Mouse (Mus musculus): ENCODE results near the gene Gatad2a.
A peak's percentile ranks its signal among the peaks of the same experiment; 100 is the strongest.

The Gatad2a gene

GRCm38 (mm10) chr8:69900895-69901451 lies 95.2 kb downstream of the Gatad2a start:
- DNase-seq (ENCODE audit: low spot score in 2 of 2) = no peak

GRCm38 (mm10) chr8:69899876-69900275 lies 96.3 kb downstream of the Gatad2a start:
- no peak for DNase-seq (ENCODE audit: low spot score in 2 of 2)

DNA sequence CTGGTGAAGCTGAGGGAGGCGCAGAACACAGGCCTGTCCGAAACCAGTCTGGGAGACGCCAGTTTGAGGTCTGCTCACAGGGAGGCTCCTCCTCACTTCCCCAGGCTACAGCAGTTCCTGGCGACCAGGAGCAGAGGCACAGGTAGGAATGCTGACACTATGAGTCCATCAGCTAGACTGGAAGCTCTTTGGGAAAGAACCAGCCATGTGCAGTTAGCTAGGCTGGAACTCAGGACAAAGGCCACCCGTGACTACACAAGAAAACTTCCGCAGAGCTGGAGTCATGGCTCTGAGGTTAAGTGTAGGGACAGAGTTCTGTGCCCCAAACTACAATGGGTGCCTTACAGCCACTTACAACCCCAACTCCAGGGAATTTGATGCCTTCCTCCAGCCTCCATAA lies 98.3 kb downstream of the Gatad2a start:
- DNase-seq (ENCODE audit: low spot score in 2 of 2) = no peak

GRCm38 (mm10) chr8:69895772-69896451 lies 100.3 kb downstream of the Gatad2a start:
- DNase-seq (ENCODE audit: low spot score in 2 of 2) = no peak

DNA sequence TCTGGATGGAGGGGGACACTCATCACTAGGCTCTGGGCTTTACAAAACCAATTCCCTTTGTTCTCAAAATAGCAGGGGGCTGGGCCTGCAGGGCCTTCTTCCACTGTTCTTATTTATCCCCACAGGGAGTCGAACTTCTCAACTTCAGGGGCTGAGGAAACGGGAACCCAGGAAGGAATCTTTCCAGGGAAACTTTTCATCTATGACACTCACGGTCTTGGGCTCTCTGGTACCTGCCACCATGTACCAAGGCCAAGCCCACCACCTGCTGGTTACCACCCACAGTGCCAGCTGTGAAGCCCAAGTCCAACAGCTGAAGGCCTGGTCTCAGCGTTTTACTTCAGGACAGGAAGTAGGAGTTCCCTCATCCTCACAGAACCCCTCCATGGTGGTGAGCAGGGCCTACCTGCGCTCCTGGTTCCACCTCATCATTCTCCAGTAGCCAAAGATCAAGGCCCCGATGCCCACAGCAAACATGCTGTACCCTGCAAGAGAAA lies 101.3 kb downstream of the Gatad2a start:
- DNase-seq (ENCODE audit: low spot score in 2 of 2) = no peak

DNA sequence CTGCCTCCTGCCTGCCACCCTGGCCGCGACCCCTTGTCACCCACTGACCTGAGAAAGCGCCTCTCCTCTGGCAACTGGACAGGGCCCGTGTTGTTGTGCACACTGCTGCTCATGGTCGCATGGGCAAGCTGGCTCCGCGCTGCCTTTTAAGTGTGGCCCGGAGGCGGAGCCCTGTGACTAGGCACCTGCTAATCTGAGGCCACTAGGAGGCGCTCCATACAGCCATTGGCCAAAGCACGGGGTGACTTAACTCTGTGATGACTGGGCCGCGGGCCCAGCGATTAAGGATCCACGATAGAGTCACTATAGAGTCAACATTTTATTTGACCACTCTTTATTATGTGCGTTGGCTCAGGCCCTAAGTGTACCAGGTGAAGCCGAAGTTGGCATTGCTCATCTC lies 102.3 kb downstream of the Gatad2a start:
- peak in 1 of 2 experiments; percentile 68 for DNase-seq (ENCODE audit: low spot score in 2 of 2)

DNA sequence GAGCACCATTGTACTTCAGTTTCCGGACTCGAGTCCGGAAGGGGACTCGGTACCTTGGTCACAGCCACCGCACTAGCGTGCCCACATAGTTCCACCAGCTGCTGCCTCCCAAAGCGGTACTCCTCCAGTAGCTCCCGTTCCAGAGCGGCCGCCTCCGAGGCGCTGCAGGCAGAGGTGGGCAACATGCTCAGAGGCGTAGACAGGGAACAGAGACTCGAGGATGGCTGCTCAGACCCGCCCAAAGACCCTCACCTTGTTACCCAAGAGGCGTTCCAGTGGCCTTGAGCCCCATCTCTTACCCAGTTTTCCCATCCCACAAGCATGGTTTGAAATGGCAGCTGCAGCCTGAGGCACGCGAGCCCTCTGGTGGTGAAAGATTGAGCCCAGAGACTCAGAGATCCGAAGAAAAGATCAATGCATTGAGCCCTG lies 105.4 kb downstream of the Gatad2a start:
- peak in 1 of 2 experiments; percentile 75 for DNase-seq (ENCODE audit: low spot score in 2 of 2)

DNA sequence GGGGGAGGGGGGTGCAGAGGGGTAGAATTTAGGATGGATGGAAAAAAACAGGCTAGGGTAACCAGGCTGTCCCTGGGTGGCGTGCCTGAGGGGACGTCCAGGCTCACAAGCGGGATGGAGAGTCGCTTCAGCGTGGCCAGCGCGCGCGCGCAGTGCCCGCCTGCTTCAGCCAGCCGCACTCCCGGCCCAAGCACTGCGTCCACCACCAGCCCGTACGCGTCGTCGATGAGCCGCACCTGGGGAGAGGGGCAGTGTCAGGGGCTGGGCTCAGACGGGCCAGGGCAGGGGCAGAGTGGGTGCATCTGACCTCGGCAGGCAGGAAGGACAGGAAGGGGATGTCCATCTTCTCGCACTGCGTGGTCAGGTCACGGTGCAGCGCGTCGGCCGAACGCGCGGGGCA lies 107.3 kb downstream of the Gatad2a start:
- DNase-seq (ENCODE audit: low spot score in 2 of 2) = no peak

DNA sequence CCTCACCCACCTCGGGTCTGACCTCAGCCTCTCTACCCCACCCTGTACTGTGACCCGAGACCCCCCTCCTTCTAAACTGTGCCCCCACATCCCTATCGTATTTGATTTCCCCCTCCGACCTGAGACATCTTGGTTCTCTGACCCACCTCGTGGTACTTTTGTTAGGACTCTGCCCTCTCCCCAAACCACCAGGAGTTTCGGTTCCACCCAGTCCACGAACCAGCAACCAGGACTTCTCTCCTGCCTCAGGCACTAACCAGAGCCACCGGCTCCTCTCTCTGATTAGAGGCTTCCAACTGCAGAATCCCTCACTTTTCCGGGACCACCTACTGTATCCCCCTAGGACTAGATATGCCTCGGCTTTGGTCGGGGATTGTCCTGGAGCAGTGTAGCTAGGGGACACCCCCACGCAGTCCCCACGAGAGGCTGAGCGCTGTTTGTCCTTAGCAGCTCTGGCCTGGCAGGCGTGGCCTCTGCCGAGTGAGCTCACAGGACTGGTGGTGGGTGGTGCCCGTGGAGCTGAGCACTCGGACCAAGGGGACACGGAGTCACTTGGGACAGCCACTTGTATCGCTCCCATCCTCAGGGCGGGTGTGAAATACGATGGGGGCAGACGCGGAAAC lies 107.8 kb downstream of the Gatad2a start:
- DNase-seq (ENCODE audit: low spot score in 2 of 2) = no peak

DNA sequence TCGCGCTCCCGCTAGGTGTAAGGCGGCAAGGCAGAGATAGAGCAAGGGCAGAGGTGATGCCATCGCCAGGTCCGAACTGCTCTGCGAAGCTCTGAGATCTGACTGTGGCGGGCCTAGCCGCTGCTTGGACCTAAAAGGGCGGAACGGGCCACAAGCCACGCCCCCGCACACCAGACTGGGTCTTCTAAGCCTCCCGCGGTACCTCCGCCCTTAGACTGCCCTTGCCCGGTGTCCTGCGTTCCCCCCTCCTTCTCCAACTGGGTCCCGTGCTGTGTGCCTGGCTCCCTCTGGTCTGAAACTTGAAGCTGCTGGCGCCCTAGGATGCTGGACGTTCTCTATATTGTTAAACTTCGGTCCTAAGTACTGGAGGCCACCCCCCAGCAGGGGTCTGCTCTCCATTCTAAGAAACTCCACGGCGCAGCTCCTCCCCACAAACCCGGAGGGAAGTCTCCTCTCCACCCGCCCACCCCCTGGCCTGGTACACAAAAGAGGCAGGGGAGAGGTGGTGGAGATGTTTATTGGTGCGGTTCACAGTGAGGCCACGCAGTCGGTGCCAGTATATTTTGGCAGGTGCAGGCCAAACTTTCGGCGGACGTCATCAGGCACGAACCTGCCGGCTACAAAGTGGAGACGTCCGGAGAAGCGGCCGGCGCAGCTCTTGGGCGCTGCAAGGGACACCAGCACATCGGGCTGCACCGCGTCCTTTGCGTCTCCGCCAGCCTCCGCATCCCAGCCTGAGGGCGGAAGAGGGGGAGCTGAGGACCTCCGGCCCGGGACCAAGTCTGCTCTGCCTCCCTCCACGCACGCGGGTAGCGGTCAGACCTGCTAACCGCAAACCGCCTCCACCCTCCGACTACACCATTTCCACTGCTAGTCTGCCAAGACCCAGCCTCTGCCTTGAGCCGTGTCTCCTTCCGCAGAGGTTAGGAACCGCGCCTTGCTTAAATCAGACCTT lies 108.6 kb downstream of the Gatad2a start, which contains the start of gene Cilp2:
TSS of gene Cilp2 (minus strand) at position 399 of the 955 bp plus-strand sequence.
- DNase-seq (ENCODE audit: low spot score in 2 of 2) = no peak

- DNase-seq (ENCODE audit: low spot score in 2 of 2) = no peak
Observed at GRCm38 (mm10) chr8:69884141-69884540, 112.0 kb downstream of the Gatad2a start.

GRCm38 (mm10) chr8:69882833-69883600 lies 113.2 kb downstream of the Gatad2a start:
- peak in 1 of 2 experiments; percentile 31 for DNase-seq (ENCODE audit: low spot score in 2 of 2)

DNA sequence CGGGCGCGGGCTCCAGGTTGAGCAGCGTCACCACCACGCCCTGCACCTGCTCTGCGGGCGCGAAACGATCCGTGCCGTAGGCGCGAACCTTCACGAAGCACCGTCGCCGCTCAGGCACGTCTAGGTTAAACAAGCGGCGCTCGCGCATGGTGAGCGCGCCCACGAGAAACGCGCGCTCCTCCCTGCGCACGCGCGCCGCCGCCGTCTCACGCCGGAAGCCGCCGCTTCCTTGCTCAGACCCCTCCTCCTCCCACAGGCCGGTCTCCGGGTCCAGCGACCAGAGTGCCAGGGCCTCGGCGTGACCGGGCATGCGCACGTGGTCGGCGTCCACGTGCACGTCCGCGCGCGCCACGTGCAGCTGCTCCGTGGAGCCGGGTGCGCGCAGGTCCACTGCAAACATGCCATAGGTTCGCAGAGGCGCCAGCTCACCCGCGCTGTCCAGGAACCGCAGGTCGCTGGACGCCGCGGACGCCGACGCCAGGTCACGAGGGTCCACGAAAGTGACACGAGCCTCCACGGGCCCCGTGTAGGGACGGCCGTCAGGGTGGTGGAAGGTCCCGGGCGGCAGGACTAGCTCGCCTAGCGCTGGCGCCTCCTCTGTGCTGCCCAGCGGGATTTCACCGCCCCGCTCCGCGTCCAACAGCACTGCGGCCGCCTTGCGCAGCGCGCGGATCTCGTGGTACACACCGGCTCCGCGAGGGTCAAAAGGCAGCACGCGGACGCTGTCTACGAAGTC lies 114.0 kb downstream of the Gatad2a start:
- DNase-seq (ENCODE audit: low spot score in 2 of 2) = peak; percentile 85 to 87

DNA sequence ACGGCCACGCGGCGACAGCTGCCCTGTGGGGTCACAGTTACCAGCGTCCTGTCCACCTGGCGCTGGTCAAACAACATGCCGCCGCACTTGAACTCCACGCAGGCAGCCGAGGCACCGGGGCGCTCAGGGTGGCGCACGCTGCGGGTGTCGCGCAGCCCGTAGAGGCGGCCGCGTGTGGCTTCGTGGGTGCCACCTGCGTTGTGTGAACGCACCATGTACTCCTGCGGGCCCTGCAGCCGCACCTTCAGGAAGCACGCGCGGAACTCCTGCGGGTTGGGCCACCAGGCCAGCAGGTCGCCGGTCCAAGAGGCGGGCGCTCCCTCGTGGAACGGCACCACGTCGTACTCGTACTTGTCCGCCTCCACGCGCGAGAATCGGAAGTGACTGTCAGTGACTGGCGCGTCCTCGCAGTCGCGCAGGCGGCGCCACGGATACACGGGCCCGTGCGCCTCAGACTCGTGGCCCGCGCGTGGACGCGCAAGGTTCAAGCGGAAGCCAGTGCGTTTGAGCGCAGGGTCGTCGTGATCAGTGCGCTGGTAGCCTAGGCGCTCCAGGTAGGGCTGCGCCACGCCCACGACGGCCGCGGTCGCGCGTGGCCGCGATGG lies 114.8 kb downstream of the Gatad2a start:
- DNase-seq (ENCODE audit: low spot score in 2 of 2) = peak in 1 of 2 experiments; percentile 53

DNA sequence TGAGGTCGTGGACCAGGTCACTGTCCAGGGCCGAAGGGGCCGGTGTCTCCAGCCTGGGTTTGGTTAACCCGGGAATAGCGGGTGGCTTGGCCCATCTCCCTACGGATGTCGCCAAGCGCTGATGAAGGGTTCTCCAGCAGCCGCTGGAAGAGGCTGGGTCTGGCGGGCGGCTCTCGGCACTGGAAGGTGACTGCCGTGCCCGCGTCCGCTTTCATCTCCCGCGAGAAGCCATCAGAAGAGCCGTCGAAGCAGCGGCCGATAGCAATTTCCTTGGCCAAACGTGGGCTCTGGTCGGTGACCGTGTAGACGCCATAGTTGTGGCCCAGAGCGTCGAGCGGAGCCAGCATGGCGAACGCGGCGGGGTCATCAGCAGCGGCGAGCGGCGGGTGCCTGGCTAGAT lies 115.3 kb downstream of the Gatad2a start:
- DNase-seq (ENCODE audit: low spot score in 2 of 2) = peak in 1 of 2 experiments; percentile 27

GRCm38 (mm10) chr8:69879678-69880077 lies 116.5 kb downstream of the Gatad2a start:
- DNase-seq (ENCODE audit: low spot score in 2 of 2) = no peak

DNA sequence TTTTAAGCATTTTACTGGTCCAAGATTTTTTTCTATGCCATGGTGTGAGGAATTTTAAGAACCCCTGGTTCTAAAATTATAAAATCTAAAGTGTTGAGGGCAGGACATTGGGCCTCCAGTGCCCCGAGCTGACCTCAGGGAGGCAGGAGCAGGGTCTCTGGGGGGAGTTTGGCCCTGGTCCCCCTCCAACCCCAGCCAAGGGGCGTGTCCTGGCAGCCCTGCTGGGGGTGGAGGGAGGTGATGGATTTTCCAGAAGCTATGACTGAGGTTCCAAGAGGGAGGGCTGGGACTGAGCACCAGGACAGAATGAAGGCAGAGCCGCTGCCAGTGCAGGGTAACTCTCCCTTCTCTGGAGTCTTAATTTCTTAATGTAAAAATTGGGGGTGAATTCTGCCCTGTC lies 118.2 kb downstream of the Gatad2a start:
- no peak for DNase-seq (ENCODE audit: low spot score in 2 of 2)

DNA sequence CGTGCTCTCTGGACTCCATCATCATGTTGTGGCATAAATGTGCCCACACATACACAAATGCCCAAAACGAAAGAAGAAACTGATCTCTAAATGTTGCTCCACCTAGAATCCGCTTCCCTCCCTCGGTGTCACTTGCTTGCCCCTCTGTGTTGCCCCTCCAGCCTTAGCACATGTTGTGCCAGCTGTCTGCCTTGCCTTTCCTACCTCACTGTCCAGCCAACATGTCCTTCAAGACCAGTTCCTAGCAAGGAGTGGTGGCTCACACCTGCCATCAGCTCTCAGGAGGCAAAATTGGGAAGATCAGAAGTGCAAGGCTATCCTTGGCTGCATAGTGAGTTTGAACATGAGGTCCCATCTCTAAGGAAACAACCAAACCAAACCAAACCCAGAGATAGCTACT lies 118.8 kb downstream of the Gatad2a start:
- no peak for DNase-seq (ENCODE audit: low spot score in 2 of 2)

GRCm38 (mm10) chr8:69876967-69877366 lies 119.2 kb downstream of the Gatad2a start:
- no peak for DNase-seq (ENCODE audit: low spot score in 2 of 2)

DNA sequence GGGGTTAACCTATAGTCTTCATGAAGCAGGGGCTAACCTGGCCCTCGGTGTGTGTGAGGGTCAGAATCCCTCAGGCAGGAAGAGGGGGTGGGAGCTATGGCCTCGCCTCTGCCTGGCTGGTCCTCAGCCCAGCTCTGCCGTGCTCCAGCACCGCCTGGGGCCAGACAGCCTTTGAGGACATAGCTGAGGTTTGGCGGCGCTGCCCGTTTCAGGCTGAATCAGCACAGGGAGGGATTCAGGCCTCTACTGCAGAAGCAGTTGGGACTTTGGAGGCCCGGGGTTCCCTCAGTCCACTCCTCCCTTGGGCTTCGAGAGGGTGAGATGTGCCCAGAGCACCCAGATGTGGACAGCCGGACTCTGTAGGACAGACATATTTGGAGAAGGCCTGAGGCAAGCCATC lies 120.1 kb downstream of the Gatad2a start:
- DNase-seq (ENCODE audit: low spot score in 2 of 2) = no peak
